30 mouse cellular contexts compared by ENCODE assay signal in genomic region chr16:32723163-32723562, GRCm38 (mm10). TPM values are rescaled to one million over a fixed set of nuclear protein-coding genes. Genes with fewer than 3 reads are reported as not detected.
"Had no signal": no experiment of that assay in that cellular context is flagged by ENCODE, and none has a peak within 500 bp of the region (broad histone marks: within the 10 kb centered on the region; RNA-seq: fewer than 3 reads in every experiment).

No protein-coding gene starts in this region.

- H3K9me3 ChIP-seq: heart, embryonic 10.5 days; heart, embryonic 12.5 days; hindbrain, embryonic 10.5 days; hindbrain, embryonic 12.5 days; limb, embryonic 10.5 days; limb, embryonic 12.5 days; liver, embryonic 12.5 days had no signal

- H3K9ac ChIP-seq: heart, embryonic 12.5 days; hindbrain, embryonic 12.5 days; hindbrain, embryonic 14.5 days; limb, embryonic 12.5 days; liver, embryonic 12.5 days had no signal

- H3K4me1 ChIP-seq: heart, embryonic 12.5 days; hindbrain, embryonic 10.5 days; hindbrain, embryonic 12.5 days; limb, embryonic 10.5 days; limb, embryonic 12.5 days had no signal

- DNase-seq: gastrocnemius, adult 2 months; gastrocnemius, postnatal 10 days; gastrocnemius, postnatal 25 days; heart, adult 18-20 months; heart, postnatal 10 days; heart, postnatal 4 days; kidney, adult 11 months; kidney, adult 2 months; kidney, adult 9 months; kidney, postnatal 10 days; kidney, postnatal 25 days; kidney, postnatal 4 days had no signal

- H3K4me2 ChIP-seq: heart, embryonic 12.5 days; hindbrain, embryonic 12.5 days; hindbrain, embryonic 14.5 days; limb, embryonic 12.5 days; liver, embryonic 12.5 days had no signal

- H3K27me3 ChIP-seq: heart, embryonic 12.5 days; hindbrain, embryonic 12.5 days had no signal

- H3K27ac ChIP-seq: gastrocnemius, adult 2 months; heart, embryonic 10.5 days; hindbrain, embryonic 10.5 days; hindbrain, embryonic 12.5 days; hindbrain, embryonic 14.5 days; layer of hippocampus, adult 2 months; left cerebral cortex, adult 2 months; limb, embryonic 10.5 days; limb, embryonic 12.5 days; liver, embryonic 12.5 days had no signal

- H3K36me3 ChIP-seq: heart, embryonic 10.5 days; heart, embryonic 12.5 days; hindbrain, embryonic 10.5 days; hindbrain, embryonic 12.5 days; limb, embryonic 10.5 days; limb, embryonic 12.5 days; liver, embryonic 12.5 days had no signal

- ATAC-seq: hindbrain, embryonic 16.5 days; inflammation-experienced regulatory T-cells, adult 6 months; liver, embryonic 12.5 days had no signal

- H3K4me3 ChIP-seq: gastrocnemius, adult 2 months; heart, embryonic 10.5 days; heart, embryonic 12.5 days; hindbrain, embryonic 10.5 days; hindbrain, embryonic 12.5 days; layer of hippocampus, adult 2 months; left cerebral cortex, adult 2 months; limb, embryonic 10.5 days; limb, embryonic 12.5 days; liver, embryonic 12.5 days had no signal

RNA-seq across cellular contexts. Expression of gene Muc4, which starts 12.5 kb away (rescaled TPM):
- total RNA-seq: granulocyte monocyte progenitor cell, adult 5-6 weeks; heart, postnatal 4 days; layer of hippocampus, adult 2 months; layer of hippocampus, postnatal 10 days; layer of hippocampus, postnatal 25 days; left cerebral cortex, adult 2 months; left cerebral cortex, postnatal 14 days; left cerebral cortex, postnatal 36 days had no signal
- polyA plus RNA-seq: heart, embryonic 14.5 days; hindbrain, embryonic 14.5 days; hindbrain, embryonic 16.5 days; limb, embryonic 10.5 days; limb, embryonic 12.5 days had no signal
